Mouse (Mus musculus): Measurements from ENCODE around the gene Gm13101. TPM values are rescaled to one million over a fixed set of nuclear protein-coding genes. Genes with fewer than 3 reads are reported as not detected.
"Not testable (repeated sequence)": the region's sequence is repeated elsewhere in the genome, so short reads cannot be mapped to it uniquely, and the experiment has no call there.

Gene Gm13101
- polyA plus RNA-seq (2015; fragmentation: Nextera tagmentation; extraction: Ambion mirVana) = not detected in 2 replicates

DNA sequence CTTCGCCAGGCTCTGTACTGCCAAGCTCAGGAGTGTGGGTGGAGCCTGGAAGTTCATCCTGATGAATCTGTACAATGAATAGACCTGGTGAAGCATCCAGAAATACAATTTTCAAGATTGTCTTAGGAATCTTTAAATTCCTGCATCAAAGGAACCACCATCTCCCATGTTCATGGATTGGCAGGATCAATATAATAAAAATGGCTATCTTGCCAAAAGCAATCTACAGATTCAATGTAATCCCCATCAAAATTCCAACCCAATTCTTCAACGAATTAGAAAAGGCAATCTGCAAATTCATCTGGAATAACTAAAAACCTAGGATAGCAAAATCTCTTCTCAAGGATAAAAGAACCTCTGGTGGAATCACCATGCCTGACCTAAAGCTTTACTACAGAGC, at the start of gene Gm13101:
Gene Gm13101 (minus strand): TSS at position 101 of the 400 bp plus-strand sequence.
- ATAC-seq (replicated peaks; ENCODE audit: low FRiP score); H3K4me1 ChIP-seq; H3K9ac ChIP-seq; H3K27ac ChIP-seq; H3K27me3 ChIP-seq; H3K4me2 ChIP-seq; H3K36me3 ChIP-seq; H3K9me3 ChIP-seq (replicated peaks); H3K4me3 ChIP-seq (replicated peaks): not testable (repeated sequence)
- 53% methylated on average over 2 of the region's 2 CpGs for WGBS

GRCm38 (mm10) chr4:143994269-143994668, 27.5 kb upstream of the Gm13101 start, which contains the start of gene Pramef17:
TSS of gene Pramef17 (minus strand) at chr4:143994369.
- ATAC-seq (replicated peaks; ENCODE audit: low FRiP score); H3K4me3 ChIP-seq (replicated peaks); H3K9ac ChIP-seq; H3K36me3 ChIP-seq; H3K4me1 ChIP-seq; H3K27me3 ChIP-seq; H3K4me2 ChIP-seq; H3K27ac ChIP-seq; H3K9me3 ChIP-seq (replicated peaks): not testable (repeated sequence)
- 63% methylated on average over 3 of the region's 3 CpGs for WGBS

- ATAC-seq (replicated peaks; ENCODE audit: low FRiP score); H3K9me3 ChIP-seq (replicated peaks); H3K36me3 ChIP-seq; H3K9ac ChIP-seq; H3K4me1 ChIP-seq; H3K27ac ChIP-seq; H3K27me3 ChIP-seq; H3K4me2 ChIP-seq; H3K4me3 ChIP-seq (replicated peaks): not testable (repeated sequence)
- 96% methylated on average over 17 of the region's 17 CpGs for WGBS
These were observed 21.4 kb upstream of the Gm13101 start for GRCm38 (mm10) chr4:143988126-143988525.

DNA sequence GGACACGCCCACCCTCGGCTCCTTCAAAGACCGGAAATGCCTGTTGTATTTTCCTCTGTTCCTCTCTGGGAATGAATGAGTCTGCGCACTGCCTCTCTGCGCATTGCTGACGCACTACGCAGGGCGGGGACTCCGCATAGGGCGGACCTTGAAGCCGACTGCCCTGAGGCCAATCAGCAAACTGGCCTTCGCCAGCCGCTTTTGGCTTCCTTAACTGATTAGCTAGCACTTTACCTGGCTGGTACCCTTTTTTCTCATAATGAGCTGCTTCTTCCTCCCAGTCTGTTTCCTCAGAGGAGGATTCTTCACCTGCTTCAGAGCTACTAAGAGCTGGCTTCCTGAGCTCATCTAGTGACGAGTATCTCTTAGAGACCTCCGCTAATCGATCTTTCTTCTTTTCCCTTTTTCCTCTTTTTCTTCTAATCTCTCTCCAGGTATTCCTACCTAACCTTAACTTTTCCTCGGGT, 20.8 kb upstream of the Gm13101 start:
- H3K36me3 ChIP-seq; H3K27ac ChIP-seq; H3K4me3 ChIP-seq (replicated peaks); H3K9ac ChIP-seq; H3K4me2 ChIP-seq; H3K9me3 ChIP-seq (replicated peaks); ATAC-seq (replicated peaks; ENCODE audit: low FRiP score); H3K4me1 ChIP-seq; H3K27me3 ChIP-seq: not testable (repeated sequence)
- 90% methylated on average over 10 of the region's 17 CpGs for WGBS

DNA sequence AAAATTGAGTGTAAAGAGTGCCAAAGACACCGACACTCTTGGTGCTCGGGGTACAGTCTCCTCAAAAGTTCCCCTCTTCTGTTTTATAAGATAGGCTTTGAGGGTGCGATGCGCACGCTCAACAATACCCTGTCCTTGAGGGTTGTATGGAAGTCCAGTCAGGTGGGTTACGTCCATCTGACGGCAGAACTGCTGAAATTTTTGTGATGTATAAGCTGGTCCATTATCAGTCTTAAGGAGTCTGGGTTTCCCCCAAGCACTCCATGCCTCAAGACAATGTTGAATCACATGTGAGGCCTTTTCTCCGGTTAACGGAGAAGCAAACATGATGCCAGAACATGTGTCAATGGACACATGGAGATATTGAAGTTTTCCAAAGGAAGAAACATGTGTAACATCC, 19.0 kb upstream of the Gm13101 start:
- not testable (repeated sequence) for H3K27ac ChIP-seq; H3K4me1 ChIP-seq; ATAC-seq (replicated peaks; ENCODE audit: low FRiP score); H3K36me3 ChIP-seq; H3K4me3 ChIP-seq (replicated peaks); H3K27me3 ChIP-seq; H3K9ac ChIP-seq; H3K9me3 ChIP-seq (replicated peaks); H3K4me2 ChIP-seq
- WGBS = 93% methylated on average over 4 of the region's 9 CpGs

DNA sequence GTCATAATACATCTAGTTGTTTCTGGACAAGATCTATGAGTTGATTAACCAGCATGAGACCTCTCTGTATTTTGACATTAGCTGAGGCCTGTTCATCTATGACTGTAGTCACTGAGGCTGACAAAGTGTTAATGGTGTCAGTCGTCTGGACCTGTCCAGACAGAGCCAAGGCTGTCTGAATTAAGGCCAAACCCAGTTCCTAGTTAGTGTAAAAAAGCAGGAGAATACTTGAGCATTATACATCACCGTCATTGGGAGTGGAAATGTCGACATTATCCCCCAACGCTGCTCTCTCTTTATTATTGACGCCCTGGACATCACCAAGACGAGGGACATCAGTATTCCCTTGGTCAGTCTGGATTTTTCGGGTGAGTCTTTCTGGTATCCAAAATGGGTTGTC, 18.4 kb upstream of the Gm13101 start:
- H3K9me3 ChIP-seq (replicated peaks); H3K4me3 ChIP-seq (replicated peaks); H3K27me3 ChIP-seq; H3K4me2 ChIP-seq; H3K36me3 ChIP-seq; H3K27ac ChIP-seq; ATAC-seq (replicated peaks; ENCODE audit: low FRiP score); H3K4me1 ChIP-seq; H3K9ac ChIP-seq: not testable (repeated sequence)
- WGBS = no CpG with 5 or more reads among the region's 7 CpGs

GRCm38 (mm10) chr4:143983446-143983845, 16.7 kb upstream of the Gm13101 start:
- not testable (repeated sequence) for H3K9ac ChIP-seq; H3K36me3 ChIP-seq; H3K4me1 ChIP-seq; H3K4me3 ChIP-seq (replicated peaks); ATAC-seq (replicated peaks; ENCODE audit: low FRiP score); H3K27ac ChIP-seq; H3K4me2 ChIP-seq; H3K9me3 ChIP-seq (replicated peaks); H3K27me3 ChIP-seq
- 57% methylated on average over 1 of the region's 1 CpGs for WGBS

DNA sequence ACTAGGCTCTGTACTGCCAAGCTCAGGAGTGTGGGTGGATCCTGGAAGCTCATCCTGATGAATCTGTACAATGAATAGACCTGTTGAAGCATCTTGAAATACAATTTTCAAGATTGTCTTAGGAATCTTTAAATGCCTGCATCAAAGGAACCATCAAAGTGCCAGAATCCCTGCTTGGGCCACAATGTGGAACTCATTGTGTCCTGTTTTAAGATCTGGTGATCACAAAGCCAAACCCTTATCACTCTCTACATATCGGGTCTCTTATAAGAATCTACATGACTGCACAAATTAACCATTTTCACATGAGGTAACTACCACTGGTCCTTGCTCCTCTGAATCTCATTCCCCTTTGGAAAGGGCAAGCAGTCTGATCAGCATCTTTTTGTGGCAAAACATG, 15.8 kb downstream of the Gm13101 start, which contains the start of gene Pramef25:
Gene Pramef25 (minus strand): TSS at position 101 of the 400 bp plus-strand sequence.
- not testable (repeated sequence) for H3K36me3 ChIP-seq; H3K4me2 ChIP-seq; H3K4me1 ChIP-seq; H3K27me3 ChIP-seq; H3K9me3 ChIP-seq (replicated peaks); H3K9ac ChIP-seq; ATAC-seq (replicated peaks; ENCODE audit: low FRiP score); H3K4me3 ChIP-seq (replicated peaks); H3K27ac ChIP-seq
- 81% methylated on average over 1 of the region's 1 CpGs for WGBS

Other genes starting within 250 kb of the Gm13101 start
- gene Gm13078, start 247.5 kb downstream of the Gm13101 start, polyA plus RNA-seq (2015; fragmentation: Nextera tagmentation; extraction: Ambion mirVana) = not detected in 2 replicates
- gene Gm13023, start 177.6 kb downstream of the Gm13101 start, polyA plus RNA-seq (2015; fragmentation: Nextera tagmentation; extraction: Ambion mirVana) = not detected in 2 replicates
- gene Gm13084, start 150.9 kb downstream of the Gm13101 start, polyA plus RNA-seq (2015; fragmentation: Nextera tagmentation; extraction: Ambion mirVana) = not detected in 2 replicates
- gene Gm13103, start 120.5 kb downstream of the Gm13101 start, polyA plus RNA-seq (2015; fragmentation: Nextera tagmentation; extraction: Ambion mirVana) = not detected in 2 replicates
- not detected in 2 replicates for gene Pramef6, start 66.6 kb downstream of the Gm13101 start, polyA plus RNA-seq (2015; fragmentation: Nextera tagmentation; extraction: Ambion mirVana)
- gene Pramef25, start 15.9 kb downstream of the Gm13101 start, polyA plus RNA-seq (2015; fragmentation: Nextera tagmentation; extraction: Ambion mirVana) = not detected in 2 replicates
- gene Pramef17, start 27.4 kb upstream of the Gm13101 start, polyA plus RNA-seq (2015; fragmentation: Nextera tagmentation; extraction: Ambion mirVana) = not detected in 2 replicates
- gene Pramel4, start 92.2 kb upstream of the Gm13101 start, polyA plus RNA-seq (2015; fragmentation: Nextera tagmentation; extraction: Ambion mirVana) = not detected in 2 replicates
- not detected in 2 replicates for gene Gm13102, start 139.5 kb upstream of the Gm13101 start, polyA plus RNA-seq (2015; fragmentation: Nextera tagmentation; extraction: Ambion mirVana)
- not detected in 2 replicates for gene Oog3, start 195.7 kb upstream of the Gm13101 start, polyA plus RNA-seq (2015; fragmentation: Nextera tagmentation; extraction: Ambion mirVana)
- gene Oog2, start 223.8 kb upstream of the Gm13101 start, polyA plus RNA-seq (2015; fragmentation: Nextera tagmentation; extraction: Ambion mirVana) = not detected in 2 replicates
- not detected in 2 replicates for gene C87977, start 246.4 kb upstream of the Gm13101 start, polyA plus RNA-seq (2015; fragmentation: Nextera tagmentation; extraction: Ambion mirVana)

Measured in kidney, embryonic 15.5 days (tissue).